Mouse (Mus musculus): ENCODE measurements around the gene Iqgap1. TPM values are rescaled to one million over a fixed set of nuclear protein-coding genes. Genes with fewer than 3 reads are reported as not detected.

The Iqgap1 gene
- total RNA-seq, 2 experiments from 2014 or later: 26.3 TPM

- no peak for DNase-seq (ENCODE audit: low spot score in 2 of 2)
Measured at GRCm38 (mm10) chr7:80670889-80671288, 154.9 kb downstream of the Iqgap1 start.

- no peak for DNase-seq (ENCODE audit: low spot score in 2 of 2)
Measured at GRCm38 (mm10) chr7:80667190-80667589, 158.6 kb downstream of the Iqgap1 start.

- DNase-seq (ENCODE audit: low spot score in 2 of 2): no peak
Measured at GRCm38 (mm10) chr7:80666198-80666915, 159.4 kb downstream of the Iqgap1 start.

Other genes starting within 250 kb of the Iqgap1 start
- gene Crtc3, start 137.1 kb downstream of the Iqgap1 start, total RNA-seq (2021): 10 to 100 TPM; 20.9 to 21.7 TPM
- 10 to 100 TPM; 12.2 to 13.0 TPM for gene Zscan2, start 34.9 kb upstream of the Iqgap1 start, total RNA-seq (2021)
- gene Wdr73, start 75.3 kb upstream of the Iqgap1 start, total RNA-seq (2021): 10 to 100 TPM; 24.6 to 30.3 TPM
- 10 to 100 TPM in 1 of 2 experiments, 1 to 10 TPM in 1; 9.6 to 11.8 TPM for gene Nmb, start 79.1 kb upstream of the Iqgap1 start, total RNA-seq (2021)
- gene Sec11a, start 121.8 kb upstream of the Iqgap1 start, total RNA-seq (2021): 10 to 100 TPM; 58.7 to 66.9 TPM
- 10 to 100 TPM; 25.4 to 26.0 TPM for gene Zfp592, start 167.7 kb upstream of the Iqgap1 start, total RNA-seq (2021)
- gene Alpk3, start 231.6 kb upstream of the Iqgap1 start, total RNA-seq (2021): 1 to 10 TPM in 1 of 2 experiments, under 1 TPM in 1; 0.86 to 1.4 TPM

Data from layer of hippocampus, postnatal 14 days (tissue).